Mouse (Mus musculus): ENCODE measurements around the gene Mef2a. TPM values are rescaled to one million over a fixed set of nuclear protein-coding genes. Genes with fewer than 3 reads are reported as not detected.

Mef2a gene
- polyA plus RNA-seq (2016; fragmentation: Nextera tagmentation; extraction: Ambion mirVana), result 39.3 and 42.7 TPM in 2 replicates

- Histone ChIP-seq H3K4me3 (peak within 1 kb of the TSS; percentile 92), H3K4me1 (peaks cover 11% of the 10 kb centered on the region), H3K27me3 (peaks cover 6% of the 10 kb centered on the region; the same call in 1 of the 2 replicates), H3K9ac (peak within 1 kb of the TSS; percentile 99), H3K36me3 (no peaks in the 10 kb centered on the region), H3K4me2 (replicated peaks) (peak within 1 kb of the TSS; percentile 95), H3K9me3 (replicated peaks) (no peaks in the 10 kb centered on the region), H3K27ac (peak within 1 kb of the TSS; percentile 100)
- WGBS, result under 1% methylated on average over 78 of the region's 89 CpGs
- ATAC-seq (ENCODE audit: low FRiP score), result peak; percentile 93
Measured at GRCm38 (mm10) chr7:67372729-67373583, at the start of gene Mef2a. Mef2a (minus strand) TSS chr7:67372858.

- H3K4me1 ChIP-seq, result peaks cover 4% of the 10 kb centered on the region; the same call in 1 of the 2 replicates
- no peak for ATAC-seq (ENCODE audit: low FRiP score)
- no peaks in the 10 kb centered on the region for H3K9me3 ChIP-seq (replicated peaks)
- no peaks in the 10 kb centered on the region for H3K36me3 ChIP-seq
- H3K4me3 ChIP-seq, result no peak overlapping the region
- 71% methylated on average over 12 of the region's 12 CpGs for WGBS
- no peaks in the 10 kb centered on the region for H3K27me3 ChIP-seq
- H3K9ac ChIP-seq, result no peak overlapping the region
- no peak overlapping the region for H3K27ac ChIP-seq
- no peak overlapping the region for H3K4me2 ChIP-seq (replicated peaks)
Measured at GRCm38 (mm10) chr7:67421476-67422186, 49.0 kb upstream of the Mef2a start.

GRCm38 (mm10) chr7:67421088-67421475 is 48.4 kb upstream of the Mef2a start:
- Histone ChIP-seq H3K4me3 (no peak overlapping the region), H3K9me3 (replicated peaks) (no peaks in the 10 kb centered on the region), H3K9ac (no peak overlapping the region), H3K36me3 (no peaks in the 10 kb centered on the region), H3K4me1 (peaks cover 4% of the 10 kb centered on the region; the same call in 1 of the 2 replicates), H3K27me3 (no peaks in the 10 kb centered on the region), H3K4me2 (replicated peaks) (no peak overlapping the region), H3K27ac (no peak overlapping the region)
- 75% methylated on average over 3 of the region's 3 CpGs for WGBS
- no peak for ATAC-seq (ENCODE audit: low FRiP score)

GRCm38 (mm10) chr7:67419591-67420314 is 47.1 kb upstream of the Mef2a start:
- Histone ChIP-seq H3K9me3 (replicated peaks) (no peaks in the 10 kb centered on the region), H3K36me3 (no peaks in the 10 kb centered on the region), H3K27me3 (no peaks in the 10 kb centered on the region), H3K27ac (no peak overlapping the region), H3K9ac (no peak overlapping the region), H3K4me3 (no peak overlapping the region), H3K4me2 (replicated peaks) (no peak overlapping the region), H3K4me1 (peaks cover 4% of the 10 kb centered on the region; the same call in 1 of the 2 replicates)
- ATAC-seq (ENCODE audit: low FRiP score), result no peak
- WGBS, result 85% methylated on average over 17 of the region's 17 CpGs

- no peak overlapping the region for H3K4me3 ChIP-seq
- no peak overlapping the region for H3K4me2 ChIP-seq (replicated peaks)
- H3K4me1 ChIP-seq, result peaks cover 4% of the 10 kb centered on the region; the same call in 1 of the 2 replicates
- no peaks in the 10 kb centered on the region for H3K27me3 ChIP-seq
- no peak for ATAC-seq (ENCODE audit: low FRiP score)
- WGBS, result 91% methylated on average over 5 of the region's 5 CpGs
- no peaks in the 10 kb centered on the region for H3K36me3 ChIP-seq
- H3K9ac ChIP-seq, result no peak overlapping the region
- H3K27ac ChIP-seq, result no peak overlapping the region
- no peaks in the 10 kb centered on the region for H3K9me3 ChIP-seq (replicated peaks)
Measured at GRCm38 (mm10) chr7:67418122-67418521, 45.5 kb upstream of the Mef2a start.

- no peaks in the 10 kb centered on the region for H3K27me3 ChIP-seq
- no peak overlapping the region for H3K27ac ChIP-seq
- H3K4me2 ChIP-seq (replicated peaks), result no peak overlapping the region
- no peaks in the 10 kb centered on the region for H3K9me3 ChIP-seq (replicated peaks)
- WGBS, result 70% methylated on average over 8 of the region's 8 CpGs
- ATAC-seq (ENCODE audit: low FRiP score), result no peak
- H3K4me3 ChIP-seq, result no peak overlapping the region
- H3K9ac ChIP-seq, result no peak overlapping the region
- no peaks in the 10 kb centered on the region for H3K36me3 ChIP-seq
- H3K4me1 ChIP-seq, result no peaks in the 10 kb centered on the region
Measured at GRCm38 (mm10) chr7:67414766-67415165, 42.1 kb upstream of the Mef2a start.

- H3K27ac ChIP-seq, result no peak overlapping the region
- ATAC-seq (ENCODE audit: low FRiP score), result no peak
- no peaks in the 10 kb centered on the region for H3K9me3 ChIP-seq (replicated peaks)
- no peaks in the 10 kb centered on the region for H3K27me3 ChIP-seq
- H3K36me3 ChIP-seq, result no peaks in the 10 kb centered on the region
- no peaks in the 10 kb centered on the region for H3K4me1 ChIP-seq
- WGBS, result 65% methylated on average over 10 of the region's 10 CpGs
- H3K4me3 ChIP-seq, result no peak overlapping the region
- H3K9ac ChIP-seq, result no peak overlapping the region
- H3K4me2 ChIP-seq (replicated peaks), result no peak overlapping the region
Measured at GRCm38 (mm10) chr7:67412686-67413085, 40.0 kb upstream of the Mef2a start.

- 81% methylated on average over 2 of the region's 2 CpGs for WGBS
- no peak overlapping the region for H3K4me3 ChIP-seq
- no peaks in the 10 kb centered on the region for H3K27me3 ChIP-seq
- ATAC-seq (ENCODE audit: low FRiP score), result no peak
- no peak overlapping the region for H3K4me2 ChIP-seq (replicated peaks)
- H3K27ac ChIP-seq, result no peak overlapping the region
- no peak overlapping the region for H3K9ac ChIP-seq
- H3K9me3 ChIP-seq (replicated peaks), result no peaks in the 10 kb centered on the region
- H3K36me3 ChIP-seq, result no peaks in the 10 kb centered on the region
- H3K4me1 ChIP-seq, result no peaks in the 10 kb centered on the region
Measured at GRCm38 (mm10) chr7:67407019-67407418, 34.4 kb upstream of the Mef2a start.

- no peak overlapping the region for H3K4me2 ChIP-seq (replicated peaks)
- H3K4me1 ChIP-seq, result no peaks in the 10 kb centered on the region
- no peaks in the 10 kb centered on the region for H3K27me3 ChIP-seq
- H3K9me3 ChIP-seq (replicated peaks), result no peaks in the 10 kb centered on the region
- 78% methylated on average over 2 of the region's 2 CpGs for WGBS
- H3K9ac ChIP-seq, result no peak overlapping the region
- no peak overlapping the region for H3K4me3 ChIP-seq
- H3K27ac ChIP-seq, result no peak overlapping the region
- H3K36me3 ChIP-seq, result no peaks in the 10 kb centered on the region
- ATAC-seq (ENCODE audit: low FRiP score), result no peak
Measured at GRCm38 (mm10) chr7:67404176-67404575, 31.5 kb upstream of the Mef2a start.

- Histone ChIP-seq H3K27me3 (no peaks in the 10 kb centered on the region), H3K9me3 (replicated peaks) (no peaks in the 10 kb centered on the region), H3K4me1 (no peaks in the 10 kb centered on the region), H3K27ac (no peak overlapping the region), H3K4me2 (replicated peaks) (no peak overlapping the region), H3K4me3 (no peak overlapping the region), H3K36me3 (no peaks in the 10 kb centered on the region), H3K9ac (no peak overlapping the region)
- no peak for ATAC-seq (ENCODE audit: low FRiP score)
- 54% methylated on average over 7 of the region's 7 CpGs for WGBS
Measured at GRCm38 (mm10) chr7:67402353-67402752, 29.7 kb upstream of the Mef2a start.

- Histone ChIP-seq H3K27me3 (no peaks in the 10 kb centered on the region), H3K27ac (no peak overlapping the region), H3K36me3 (no peaks in the 10 kb centered on the region), H3K4me1 (no peaks in the 10 kb centered on the region), H3K9ac (no peak overlapping the region), H3K9me3 (replicated peaks) (no peaks in the 10 kb centered on the region), H3K4me2 (replicated peaks) (no peak overlapping the region), H3K4me3 (no peak overlapping the region)
- ATAC-seq (ENCODE audit: low FRiP score), result no peak
- 59% methylated on average over 5 of the region's 5 CpGs for WGBS
Measured at GRCm38 (mm10) chr7:67401379-67401778, 28.7 kb upstream of the Mef2a start.

GRCm38 (mm10) chr7:67390760-67391159 is 18.1 kb upstream of the Mef2a start:
- WGBS, result 70% methylated on average over 5 of the region's 5 CpGs
- no peaks in the 10 kb centered on the region for H3K4me1 ChIP-seq
- no peaks in the 10 kb centered on the region for H3K9me3 ChIP-seq (replicated peaks)
- no peaks in the 10 kb centered on the region for H3K36me3 ChIP-seq
- no peak overlapping the region for H3K4me2 ChIP-seq (replicated peaks)
- no peak overlapping the region for H3K4me3 ChIP-seq
- no peak for ATAC-seq (ENCODE audit: low FRiP score)
- no peaks in the 10 kb centered on the region for H3K27me3 ChIP-seq
- no peak overlapping the region for H3K9ac ChIP-seq
- no peak overlapping the region for H3K27ac ChIP-seq

Measured in hindbrain, embryonic 12.5 days (tissue).